Mouse (Mus musculus) spleen, postnatal 36 days (tissue): ENCODE data around the gene Olfr1428.
"Not testable (repeated sequence)": the region's sequence is repeated elsewhere in the genome, so short reads cannot be mapped to it uniquely, and the experiment has no call there.

ENCODE experiments used
- DNase-seq, 2 experiments: peaks; one replicate each; pipeline ENCODE4 v3.0.0; 2022; ENCODE audit warnings: low spot score in 2 of 2, mixed read lengths in 1 of 2

The Olfr1428 gene

GRCm38 (mm10) chr19:12115797-12116196 lies at the start of gene Olfr1428:
Gene Olfr1428, minus strand, starts transcription at chr19:12115897.
- no peak for DNase-seq

DNA sequence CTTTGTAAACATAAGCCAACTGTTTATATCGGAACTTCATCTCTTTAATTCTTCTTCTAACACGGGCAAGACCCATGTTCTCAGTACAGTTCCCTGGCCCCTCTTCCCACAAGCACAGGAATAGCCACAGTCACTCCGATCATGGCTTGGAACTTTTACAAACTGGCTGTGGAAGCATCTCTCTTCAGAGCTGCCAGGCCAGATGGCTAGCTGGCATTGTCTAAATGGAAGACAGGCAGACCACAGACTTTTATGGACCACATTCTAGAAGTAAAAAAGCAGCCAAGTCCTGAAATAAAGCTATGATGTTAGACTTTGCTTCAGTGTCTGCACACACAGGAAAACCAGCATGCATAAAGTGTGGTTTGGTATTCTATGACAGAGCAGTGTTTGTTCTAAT lies 29.8 kb upstream of the Olfr1428 start:
- no peak for DNase-seq

- DNase-seq, result no peak
These were observed 27.7 kb upstream of the Olfr1428 start for GRCm38 (mm10) chr19:12143356-12143755.

- no peak for DNase-seq
These were observed 18.6 kb upstream of the Olfr1428 start for GRCm38 (mm10) chr19:12134289-12134688.

- no peak for DNase-seq
These were observed 7.4 kb upstream of the Olfr1428 start, which contains the start of gene Olfr76 for GRCm38 (mm10) chr19:12123103-12123502. Gene Olfr76, minus strand, starts transcription at chr19:12123203.

DNA sequence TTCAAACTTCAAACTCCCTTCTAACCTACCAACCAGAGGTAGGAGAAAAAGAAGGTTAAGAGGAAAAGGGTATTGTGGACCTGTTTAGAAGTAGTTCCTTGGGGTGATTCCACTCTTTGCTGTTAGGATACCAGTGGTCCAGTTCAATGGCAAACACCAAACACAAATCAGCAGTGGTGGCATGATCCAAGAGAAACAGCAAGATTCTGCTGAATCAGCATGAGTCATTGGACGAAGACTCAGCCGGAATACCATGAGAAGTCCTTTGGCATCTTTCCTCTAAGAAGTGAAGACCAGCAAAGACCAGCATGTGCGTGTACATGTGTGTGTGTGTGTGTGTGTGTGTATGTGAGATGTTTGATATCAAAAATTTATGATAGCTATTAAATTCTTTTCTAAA lies 767 bp upstream of the Olfr1428 start:
- no peak for DNase-seq

GRCm38 (mm10) chr19:12113807-12114206 lies 1.9 kb downstream of the Olfr1428 start:
- DNase-seq, result no peak

- no peak for DNase-seq
These were observed 11.2 kb downstream of the Olfr1428 start for GRCm38 (mm10) chr19:12104541-12104940.

- no peak for DNase-seq
These were observed 12.5 kb downstream of the Olfr1428 start, which contains the start of gene Olfr1427 for GRCm38 (mm10) chr19:12103234-12103633. Gene Olfr1427, minus strand, starts transcription at chr19:12103334.

- no peak for DNase-seq
These were observed 23.8 kb downstream of the Olfr1428 start, which contains the start of gene Olfr1426 for GRCm38 (mm10) chr19:12091913-12092312. Gene Olfr1426, minus strand, starts transcription at chr19:12092013.

DNA sequence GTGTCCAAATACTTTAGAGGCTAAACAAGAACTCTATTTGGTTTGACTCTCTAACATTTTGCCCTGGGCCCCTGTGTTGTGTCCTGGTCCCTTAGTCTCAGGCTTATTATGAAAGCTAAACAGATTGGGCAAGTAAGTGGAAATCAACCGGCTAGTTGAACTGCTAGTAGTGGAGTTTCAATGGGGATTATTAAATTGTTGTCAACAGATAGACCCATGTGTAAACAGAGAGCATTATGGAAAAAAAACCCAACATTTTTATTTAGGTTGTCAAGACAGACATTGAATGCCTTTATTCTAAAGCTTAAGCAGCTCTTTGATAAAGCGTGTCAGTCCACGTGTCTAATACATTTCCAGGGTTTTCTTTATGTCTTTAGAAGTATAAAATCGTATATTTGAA lies 38.1 kb downstream of the Olfr1428 start, which contains the start of gene Olfr1425:
Olfr1425 (minus strand) TSS at position 101 of the 400 bp plus-strand sequence.
- DNase-seq, result not testable (repeated sequence)

DNA sequence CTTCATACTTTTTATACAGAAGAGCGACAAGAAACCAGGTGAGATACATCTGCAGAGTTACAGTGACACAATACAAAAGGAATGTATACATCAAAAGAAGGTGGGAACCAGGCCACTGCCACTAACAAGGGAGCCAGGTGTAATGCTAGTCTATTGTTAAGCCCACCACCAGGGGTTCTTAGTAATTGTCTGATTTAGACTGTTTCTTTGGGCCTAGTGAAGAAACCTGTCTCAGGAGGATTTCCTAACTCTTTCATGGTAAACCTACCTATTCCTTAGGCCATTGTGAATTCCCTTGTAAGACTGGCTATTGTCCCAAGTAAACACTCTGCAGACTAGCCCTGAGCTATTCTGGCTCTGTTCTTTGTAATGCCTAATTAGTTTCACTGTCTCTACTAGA lies 46.2 kb downstream of the Olfr1428 start:
- not testable (repeated sequence) for DNase-seq

- DNase-seq, result not testable (repeated sequence)
These were observed 47.9 kb downstream of the Olfr1428 start for GRCm38 (mm10) chr19:12067806-12068205.

DNA sequence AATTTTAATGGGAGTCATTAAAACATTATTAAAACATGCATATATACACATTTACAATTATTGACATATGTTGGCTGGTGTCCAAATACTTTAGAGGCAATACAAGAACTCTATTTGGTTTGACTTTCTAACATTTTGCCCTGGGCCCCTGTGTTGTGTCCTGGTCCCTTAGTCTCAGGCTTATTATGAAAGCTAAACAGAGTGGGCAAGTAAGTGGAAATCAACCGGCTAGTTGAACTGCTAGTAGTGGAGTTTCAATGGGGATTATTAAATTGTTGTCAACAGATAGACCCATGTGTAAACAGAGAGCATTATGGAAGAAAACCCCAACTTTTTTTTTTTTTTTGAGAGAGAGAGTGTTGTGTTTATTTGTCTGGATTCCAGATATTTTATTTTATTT lies 53.1 kb downstream of the Olfr1428 start, which contains the start of gene Olfr1424:
Olfr1424 (minus strand) TSS at position 101 of the 400 bp plus-strand sequence.
- not testable (repeated sequence) for DNase-seq
